Mouse (Mus musculus) T-helper 17 cell (primary cell): ENCODE measurements around the gene Rnf208.

ENCODE experiments used
- in situ Hi-C, 2 experiments: fragments of 300-600 bp; cut with MboI, MseI; formaldehyde crosslinking; loops; 1 replicate in 1 of 2; 2 replicates in 1 of 2; pipeline ENCODE4 v1.15.1; 2025; ENCODE audit warnings: high pct_unique_total_duplicates in 2 of 2

Rnf208 gene

GRCm38 (mm10) chr2:25241438-25241775, 648 bp upstream of the Rnf208 start:
- in situ Hi-C loops = no loop called here

DNA sequence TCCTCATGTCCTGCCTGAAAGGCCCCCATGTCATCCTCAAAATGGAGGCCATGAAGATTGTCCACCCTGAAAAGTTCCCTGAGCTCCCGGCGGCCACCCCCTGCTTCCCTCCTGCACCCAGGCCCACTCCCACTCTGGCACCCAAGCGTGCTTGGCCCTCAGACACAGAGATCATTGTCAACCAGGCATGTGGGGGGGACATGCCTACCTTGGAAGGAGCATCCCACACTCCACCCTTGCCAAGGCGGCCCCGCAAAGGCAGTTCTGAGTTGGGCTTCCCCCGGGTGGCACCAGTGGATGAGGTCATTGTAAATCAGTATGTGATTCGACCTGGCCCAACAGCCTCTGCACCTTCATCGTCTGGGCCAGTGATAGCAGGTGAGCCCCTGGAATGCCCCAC, 1.3 kb downstream of the Rnf208 start:
- in situ Hi-C loops = no loop called here

DNA sequence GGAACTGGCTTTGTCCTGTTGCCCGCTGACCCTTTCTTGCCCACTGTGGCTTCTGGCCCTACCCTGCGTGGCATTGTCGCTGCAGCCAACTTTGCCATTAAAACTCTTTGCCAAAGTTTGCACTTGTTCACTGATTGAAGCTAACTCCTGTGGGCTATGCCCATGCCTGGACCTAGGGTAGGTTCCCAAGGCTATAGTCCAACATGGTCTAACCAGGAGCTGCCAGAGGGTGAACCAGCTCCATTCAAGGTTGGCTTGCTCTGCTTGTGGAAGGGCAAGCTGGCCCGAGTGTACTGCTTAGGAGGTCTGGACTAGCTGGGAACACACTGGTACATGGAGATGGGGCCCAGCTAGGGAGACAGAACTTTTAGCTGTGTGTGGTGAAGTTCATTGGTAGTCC, 2.1 kb downstream of the Rnf208 start:
- in situ Hi-C loops = no loop called here

DNA sequence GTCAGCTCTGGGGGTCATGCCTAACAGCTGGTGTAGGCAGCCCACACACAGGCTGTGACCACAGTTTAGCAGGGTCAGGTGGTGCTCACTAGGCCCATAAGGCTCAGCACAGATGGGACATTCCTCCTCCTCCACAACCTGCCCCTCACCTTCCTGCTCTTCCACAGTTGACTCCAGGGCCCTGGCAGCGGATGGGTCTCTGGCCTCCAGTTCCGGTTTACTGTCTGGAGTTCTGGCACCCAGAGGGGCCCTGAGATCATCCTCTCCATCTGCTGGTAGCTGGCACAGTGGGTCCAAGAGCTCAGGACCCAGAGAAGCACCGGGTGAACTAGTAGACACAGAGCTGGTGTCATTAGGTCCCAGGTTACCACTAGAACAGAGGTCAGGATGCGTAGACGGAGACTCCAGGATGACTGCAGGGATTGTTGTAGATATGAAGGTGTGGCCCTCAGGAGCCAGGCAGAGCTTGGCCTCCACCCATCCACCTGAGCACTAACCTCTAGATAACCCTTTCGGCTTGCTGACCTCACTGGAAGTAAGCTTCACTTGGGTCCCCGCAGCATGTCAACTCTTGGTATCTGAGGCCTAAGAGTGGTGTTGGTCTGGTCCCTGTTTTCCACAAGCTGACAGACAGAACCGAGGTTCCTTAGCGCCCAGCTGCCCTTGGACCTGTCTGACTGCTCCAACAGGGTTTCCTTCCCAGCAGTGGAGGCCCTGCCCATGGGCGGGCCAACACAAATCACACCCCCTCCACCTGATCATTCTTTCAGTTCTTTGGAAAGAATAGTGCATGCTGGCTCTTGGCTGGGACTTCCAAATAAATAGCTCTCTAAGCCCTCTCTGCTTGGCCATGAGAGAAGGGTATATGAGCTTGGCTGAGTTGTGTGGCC, 4.4 kb downstream of the Rnf208 start, which contains the start of gene AL732309.1:
Gene AL732309.1, minus strand, starts transcription at position 681 of the 890 bp plus-strand sequence.
- in situ Hi-C loops = no loop called here

- in situ Hi-C loops = loop anchor here in 1 of 2 experiments (5.0 kb wide), 1 partner anchor 60 kb away; no protein-coding TSS in a partner anchor
Observed at GRCm38 (mm10) chr2:25252331-25252730, 10.3 kb downstream of the Rnf208 start.

DNA sequence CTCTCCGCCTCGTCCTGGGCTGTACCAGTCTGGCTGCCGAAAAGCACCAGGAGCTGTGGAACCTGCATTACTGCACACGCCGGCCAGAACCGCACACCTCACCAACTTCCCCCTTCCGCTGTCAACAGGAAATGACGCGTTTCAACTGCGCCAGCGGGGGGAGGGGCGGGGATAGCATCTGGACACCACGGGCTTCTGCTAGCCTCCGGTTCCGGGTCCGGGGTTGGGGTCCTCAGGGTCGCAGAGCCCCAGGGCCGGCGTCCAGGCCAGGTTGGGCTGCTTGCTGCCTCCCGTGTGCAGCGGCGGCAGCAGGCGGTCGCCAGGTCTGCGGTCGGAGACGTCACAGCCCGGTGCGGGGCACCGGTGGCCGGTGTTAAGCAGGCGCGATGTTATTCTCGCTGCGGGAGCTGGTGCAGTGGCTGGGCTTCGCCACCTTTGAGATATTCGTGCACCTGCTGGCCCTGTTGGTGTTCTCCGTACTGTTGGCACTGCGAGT, 13.3 kb downstream of the Rnf208 start, which contains the start of gene Tmem203:
Gene Tmem203, plus strand, starts transcription at position 156 of the 496 bp plus-strand sequence.
- in situ Hi-C loops = loop anchor here in 1 of 2 experiments (5.0 kb wide), 1 partner anchor 33 kb away; the partner anchor contains the start of gene Tubb4b

DNA sequence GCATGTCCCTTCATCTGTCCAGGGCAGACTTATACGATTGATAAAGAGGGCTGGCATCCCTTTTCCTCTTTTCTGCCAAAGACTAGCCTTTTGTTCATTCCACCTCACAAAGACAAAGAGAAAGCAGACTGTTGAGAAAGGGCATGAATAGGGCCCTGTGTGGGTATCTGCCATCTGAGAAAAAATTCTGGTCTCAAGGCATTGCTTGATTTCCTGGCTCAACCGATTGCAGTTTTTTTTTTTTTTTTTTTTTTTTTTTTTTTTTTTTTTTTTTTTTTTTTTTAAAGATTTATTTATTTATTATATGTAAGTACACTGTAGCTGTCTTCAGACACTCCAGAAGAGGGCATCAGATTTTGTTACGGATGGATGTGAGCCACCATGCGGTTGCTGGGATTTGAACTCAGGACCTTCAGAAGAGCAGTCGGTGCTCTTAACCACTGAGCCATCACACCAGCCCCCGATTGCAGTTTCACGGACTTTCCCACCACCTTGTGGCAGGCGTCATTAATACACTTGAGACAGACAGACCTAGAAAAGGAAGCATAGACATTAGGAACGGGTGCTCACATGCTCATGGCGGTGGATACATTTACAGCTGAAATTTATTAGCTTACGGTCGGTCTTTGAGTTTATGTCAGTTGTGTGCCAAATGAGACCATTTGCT, 14.5 kb downstream of the Rnf208 start:
- in situ Hi-C loops = loop anchor here in 1 of 2 experiments (5.0 kb wide), 1 partner anchor 34 kb away; the partner anchor contains the start of gene Tubb4b

DNA sequence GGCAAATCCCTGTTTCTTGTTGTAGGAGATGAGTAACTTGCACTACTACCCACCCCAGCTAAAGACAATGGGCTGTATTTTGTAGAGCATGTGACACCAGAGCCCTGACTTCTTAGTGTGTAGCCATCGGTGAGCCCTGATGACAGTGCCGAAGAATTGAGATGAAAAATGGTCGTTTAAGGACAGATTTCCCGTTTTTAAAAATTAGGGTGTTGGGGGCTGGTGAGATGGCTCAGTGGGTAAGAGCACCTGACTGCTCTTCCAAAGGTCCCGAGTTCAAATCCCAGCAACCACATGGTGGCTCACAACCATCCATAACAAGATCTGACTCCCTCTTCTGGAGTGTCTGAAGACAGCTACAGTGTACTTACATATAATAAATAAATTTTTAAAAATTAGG, 15.2 kb downstream of the Rnf208 start:
- in situ Hi-C loops = loop anchor here in 1 of 2 experiments (5.0 kb wide), 1 partner anchor 35 kb away; the partner anchor contains the start of gene Tubb4b

- in situ Hi-C loops = loop anchor here in 1 of 2 experiments (5.0 kb wide), 1 partner anchor 37 kb away; the partner anchor contains the start of gene Tubb4b
Observed at GRCm38 (mm10) chr2:25258887-25259286, 16.8 kb downstream of the Rnf208 start.

- in situ Hi-C loops = no loop called here
Observed at GRCm38 (mm10) chr2:25261870-25262269, 19.8 kb downstream of the Rnf208 start.

DNA sequence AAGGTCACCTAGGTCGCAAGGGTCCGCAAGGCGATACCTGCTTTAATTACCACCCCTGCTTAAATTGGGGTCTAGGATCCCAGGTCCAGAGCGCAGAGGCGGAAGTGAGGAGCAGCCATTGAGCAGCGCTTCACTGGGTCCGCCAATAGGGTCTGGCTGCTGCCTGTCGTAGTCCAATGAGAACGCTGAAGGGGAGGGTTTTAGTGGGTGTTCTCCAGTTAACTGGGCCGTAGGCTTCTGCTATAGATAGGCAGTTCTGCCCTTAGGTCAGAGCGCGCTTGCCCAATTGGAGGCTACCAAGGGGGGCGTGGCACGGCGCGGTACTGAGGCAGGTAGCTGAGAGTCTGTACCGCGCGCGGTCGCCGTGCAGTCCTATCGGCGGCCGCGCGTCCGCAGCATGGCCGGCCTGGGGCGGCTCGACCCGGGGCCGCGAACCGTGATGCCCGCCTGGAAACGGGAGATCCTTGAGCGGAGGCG, 20.3 kb downstream of the Rnf208 start, which contains the start of gene Tprn:
Gene Tprn, plus strand, starts transcription at position 328 of the 477 bp plus-strand sequence.
- in situ Hi-C loops = no loop called here

- in situ Hi-C loops = no loop called here
Observed at GRCm38 (mm10) chr2:25262795-25263622, 21.0 kb downstream of the Rnf208 start.

GRCm38 (mm10) chr2:25263623-25264285, 21.7 kb downstream of the Rnf208 start:
- in situ Hi-C loops = no loop called here

DNA sequence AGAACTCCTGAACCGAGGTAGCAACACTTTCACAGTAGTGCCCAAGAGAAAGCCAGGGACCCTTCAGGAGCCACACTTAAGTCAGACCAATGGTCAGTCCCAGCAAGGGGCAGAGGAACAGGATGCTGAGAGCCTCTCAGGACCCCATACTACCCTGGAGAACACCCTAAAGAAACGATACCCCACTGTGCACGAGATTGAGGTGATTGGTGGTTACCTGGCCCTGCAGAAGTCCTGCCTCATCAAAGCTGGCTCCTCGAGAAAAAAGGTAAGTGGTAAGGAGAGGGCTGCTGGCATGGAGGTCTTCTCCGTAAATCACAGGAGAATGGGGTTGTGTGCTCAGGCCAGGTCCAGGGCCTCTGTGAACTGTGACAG, 22.2 kb downstream of the Rnf208 start:
- in situ Hi-C loops = no loop called here

GRCm38 (mm10) chr2:25264851-25265250, 22.8 kb downstream of the Rnf208 start:
- in situ Hi-C loops = no loop called here

GRCm38 (mm10) chr2:25265897-25266656, 24.0 kb downstream of the Rnf208 start:
- in situ Hi-C loops = no loop called here

- in situ Hi-C loops = no loop called here
Observed at GRCm38 (mm10) chr2:25266720-25267119, 24.7 kb downstream of the Rnf208 start.

DNA sequence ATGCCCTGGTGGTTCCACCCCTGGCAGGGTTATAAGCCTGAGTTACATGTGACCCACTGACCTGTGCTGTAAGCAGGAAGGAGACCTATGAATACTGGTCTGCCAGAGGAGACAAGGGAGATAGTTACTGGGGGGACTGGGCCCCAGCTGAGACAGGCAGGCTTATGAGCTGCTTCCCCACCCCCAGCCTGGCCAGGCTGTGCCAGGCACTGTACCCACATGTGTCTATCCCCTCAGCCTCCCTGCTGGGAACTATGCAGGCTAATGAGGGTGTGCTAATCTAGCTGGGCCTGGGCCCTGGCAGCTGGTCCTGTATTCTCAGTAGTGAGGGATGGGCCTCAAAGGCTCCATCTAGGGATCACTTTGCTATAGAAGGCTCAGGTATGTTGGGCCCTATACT, 25.2 kb downstream of the Rnf208 start:
- in situ Hi-C loops = no loop called here

DNA sequence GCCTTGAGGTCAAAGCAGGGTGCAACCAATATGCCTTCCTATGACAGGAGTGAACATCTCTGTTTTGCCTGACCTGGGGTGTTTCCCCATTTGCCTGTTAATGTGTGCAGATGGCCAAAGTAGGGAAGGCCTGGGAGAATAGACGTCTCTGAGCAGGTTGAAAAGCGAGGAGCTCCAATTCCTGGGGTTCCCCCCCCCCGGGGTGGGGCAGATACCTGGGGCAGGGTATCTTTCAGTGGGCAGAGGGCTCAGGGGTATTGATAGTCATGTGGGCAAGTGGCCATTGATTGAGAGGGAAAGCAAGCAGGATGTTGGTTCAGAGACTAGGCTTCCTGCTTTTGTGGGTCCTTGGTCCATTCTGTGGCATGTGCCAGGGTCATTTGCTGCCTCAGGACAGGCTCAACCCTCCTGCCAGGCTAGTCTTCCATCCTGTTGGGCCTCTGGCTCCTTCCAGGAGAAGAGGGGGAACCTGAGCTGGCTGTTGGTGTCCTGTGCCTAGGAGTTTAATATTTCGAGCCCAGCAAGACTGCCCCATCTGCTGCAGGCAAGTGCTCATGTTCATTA, 25.8 kb downstream of the Rnf208 start:
- in situ Hi-C loops = no loop called here
